8 mouse cellular contexts compared by ENCODE assay signal in genomic region chr4:155408695-155409057, GRCm38 (mm10). TPM values are rescaled to one million over a fixed set of nuclear protein-coding genes. Genes with fewer than 3 reads are reported as not detected.
DNase-seq lines count a peak whose midpoint lies in the region; ATAC-seq and TF ChIP-seq lines count a peak whose summit lies in the region.

No protein-coding gene starts in this region.

- 0 out of 2 replicates have a peak overlapping the region, but pooled peaks have one; percentile 6 for H3K9ac ChIP-seq in heart, embryonic 15.5 days
- peak overlapping the region; percentile 24; the same call in 1 of the 2 replicates for H3K9ac ChIP-seq in ES-E14 (ENCODE audit: insufficient read depth, low read depth, low read length, poor library complexity, severe bottlenecking)
- H3K9ac ChIP-seq in forebrain, postnatal 0 days = peak overlapping the region; percentile 51; the same call in 1 of the 2 replicates
- H3K9ac ChIP-seq in liver, postnatal 0 days (replicated peaks) = no peak overlapping the region

- 4% methylated on average over 8 of the region's 8 CpGs for WGBS in heart, embryonic 15.5 days
- WGBS in forebrain, postnatal 0 days = under 1% methylated on average over 8 of the region's 8 CpGs
- 6% methylated on average over 8 of the region's 8 CpGs for WGBS in liver, postnatal 0 days (ENCODE audit: insufficient replicate concordance)

- TF ChIP-seq EP300 in liver, postnatal 0 days (IDR thresholded peaks at IDR 0.05; ENCODE audit: low read depth) = no peak

- no peaks in the 10 kb centered on the region for H3K9me3 ChIP-seq in heart, embryonic 15.5 days (replicated peaks)
- H3K9me3 ChIP-seq in ES-E14 (ENCODE audit: control insufficient read depth, insufficient read depth, low read depth, low read length) = no peaks in the 10 kb centered on the region
- no peaks in the 10 kb centered on the region for H3K9me3 ChIP-seq in forebrain, postnatal 0 days (ENCODE audit: low read length)
- no peaks in the 10 kb centered on the region for H3K9me3 ChIP-seq in liver, postnatal 0 days (ENCODE audit: low read length)

- H3K4me3 ChIP-seq in heart, embryonic 15.5 days = peak overlapping the region; percentile 51
- peak overlapping the region; percentile 67 to 69; a peak in 3 of 4 replicates for H3K4me3 ChIP-seq in ES-E14 (ENCODE audit: insufficient read depth in 1 of 2, low read depth in 1 of 2, low read length in 2 of 2, poor library complexity in 1 of 2, severe bottlenecking in 1 of 2)
- peak overlapping the region; percentile 61 for H3K4me3 ChIP-seq in forebrain, postnatal 0 days (ENCODE audit: low read depth, low read length)
- H3K4me3 ChIP-seq in liver, postnatal 0 days (ENCODE audit: low read depth, low read length) = no peak overlapping the region; the same call in 1 of the 2 replicates

- DNase-seq in heart, adult 11 months = no peak
- no peak for DNase-seq in ES-E14 (ENCODE audit: low read depth, low spot score)
- no peak for DNase-seq in forebrain, postnatal 0 days
- no peak for DNase-seq in liver, postnatal 0 days
- DNase-seq in left cerebral cortex, adult 18-20 months (ENCODE audit: low spot score in 2 of 2) = no peak
- DNase-seq in adrenal gland, postnatal 14 days = no peak

- H3K4me2 ChIP-seq in heart, embryonic 15.5 days = peak overlapping the region; percentile 83
- H3K4me2 ChIP-seq in forebrain, postnatal 0 days (ENCODE audit: low read depth) = peak overlapping the region; percentile 91
- H3K4me2 ChIP-seq in liver, postnatal 0 days (ENCODE audit: low read depth, low read length) = peak overlapping the region; percentile 48

- H3K36me3 ChIP-seq in heart, embryonic 15.5 days = no peaks in the 10 kb centered on the region
- no peaks in the 10 kb centered on the region for H3K36me3 ChIP-seq in ES-E14 (ENCODE audit: control insufficient read depth, insufficient read depth, low read length, poor library complexity, severe bottlenecking)
- no peaks in the 10 kb centered on the region for H3K36me3 ChIP-seq in forebrain, postnatal 0 days (ENCODE audit: insufficient read depth)
- H3K36me3 ChIP-seq in liver, postnatal 0 days (replicated peaks; ENCODE audit: insufficient read depth, low read length) = no peaks in the 10 kb centered on the region

- peaks cover 9% of the 10 kb centered on the region; the same call in 1 of the 2 replicates for H3K27me3 ChIP-seq in heart, embryonic 15.5 days
- no peaks in the 10 kb centered on the region for H3K27me3 ChIP-seq in forebrain, postnatal 0 days (ENCODE audit: insufficient read depth, low read length)
- peaks cover 14% of the 10 kb centered on the region for H3K27me3 ChIP-seq in liver, postnatal 0 days (ENCODE audit: insufficient read depth, low read length)

- H3K27ac ChIP-seq in heart, embryonic 15.5 days = no peak overlapping the region
- H3K27ac ChIP-seq in ES-E14 (ENCODE audit: insufficient read depth, low read depth, low read length, poor library complexity, severe bottlenecking) = no peak overlapping the region
- 0 out of 2 replicates have a peak overlapping the region, but pooled peaks have one; percentile 21 for H3K27ac ChIP-seq in forebrain, postnatal 0 days (ENCODE audit: low read depth, low read length)
- no peak overlapping the region for H3K27ac ChIP-seq in liver, postnatal 0 days (ENCODE audit: low read depth)

- in situ Hi-C loops in ES-E14 (cut with MboI; ENCODE audit: low sequenced_read_pairs in 2 of 2, unreplicated experiment in 2 of 2) = no loop called here

- no peak for ATAC-seq in heart, embryonic 15.5 days (replicated peaks; ENCODE audit: insufficient number of reproducible peaks, insufficient read depth, low FRiP score, low read depth)
- ATAC-seq in forebrain, postnatal 0 days = peak; percentile 56
- peak; percentile 40 for ATAC-seq in liver, postnatal 0 days
- no peak for ATAC-seq in CD4-positive, CD25-positive, alpha-beta regulatory T cell, adult 4 months

- TF ChIP-seq CTCF in forebrain, postnatal 0 days (IDR thresholded peaks at IDR 0.05; ENCODE audit: low read depth) = peak; percentile 52
- TF ChIP-seq CTCF in liver, postnatal 0 days (IDR thresholded peaks at IDR 0.05; ENCODE audit: low read depth) = peak; percentile 30; the same call in 1 of the 2 replicates

- peaks cover 6% of the 10 kb centered on the region for H3K4me1 ChIP-seq in heart, embryonic 15.5 days (replicated peaks)
- H3K4me1 ChIP-seq in ES-E14 (ENCODE audit: control insufficient read depth in 2 of 2, insufficient read depth in 2 of 2, low read length in 2 of 2, poor library complexity in 1 of 2) = peaks cover 0 to 3% of the 10 kb centered on the region in 2 experiments; a peak in 1 of 4 replicates
- no peaks in the 10 kb centered on the region for H3K4me1 ChIP-seq in forebrain, postnatal 0 days (ENCODE audit: insufficient read depth)
- no peaks in the 10 kb centered on the region for H3K4me1 ChIP-seq in liver, postnatal 0 days (ENCODE audit: insufficient read depth)

TF ChIP-seq in ES-E14, 5 proteins besides CTCF, POLR2A, EP300 and RAD21:
- no peak for TF ChIP-seq HCFC1 (IDR thresholded peaks at IDR 0.05; ENCODE audit: borderline replicate concordance, insufficient read depth, low read length)
- TF ChIP-seq MAFK (IDR thresholded peaks at IDR 0.05; ENCODE audit: insufficient read depth, low read depth, low read length) = no peak
- TF ChIP-seq ZC3H11A (IDR thresholded peaks at IDR 0.05; ENCODE audit: borderline replicate concordance, low read depth, low read length) = no peak
- no peak for TF ChIP-seq CHD2 (IDR thresholded peaks at IDR 0.05; ENCODE audit: low read depth, low read length)
- TF ChIP-seq ZNF384 (IDR thresholded peaks at IDR 0.05; ENCODE audit: low read depth, low read length) = no peak

RNA-seq across cellular contexts. Expression of gene Cfap74, which starts 0.3 kb away (rescaled TPM):
- 0.60 and 0.82 TPM in 2 replicates for polyA plus RNA-seq in heart, embryonic 15.5 days (2015; fragmentation: Nextera tagmentation; extraction: Ambion mirVana)
- total RNA-seq in ES-E14 (2012; rRNA removed) = 4.8 and 5.0 TPM in 2 replicates
- total RNA-seq in forebrain, postnatal 0 days (2014; rRNA removed) = 7.2 and 10.8 TPM in 2 replicates
- polyA plus RNA-seq in forebrain, postnatal 0 days (2015; fragmentation: Nextera tagmentation; extraction: Ambion mirVana) = 5.1 and 6.6 TPM in 2 replicates
- polyA plus RNA-seq in liver, postnatal 0 days (2015; fragmentation: Nextera tagmentation; extraction: Ambion mirVana) = 0.07 TPM in 1 of 2 replicates, not detected in the other
- 1 to 10 TPM; 3.8 to 4.4 TPM for polyA plus RNA-seq in CD4-positive, CD25-positive, alpha-beta regulatory T cell, adult 4 months (2017; shearing (Covaris generic))
- 10 to 100 TPM; 12.0 to 13.1 TPM for total RNA-seq in left cerebral cortex, adult 18-20 months (2021)
- 0.48 and 1.1 TPM in 2 replicates for total RNA-seq in adrenal gland, postnatal 14 days (2021)

RNA-seq across cellular contexts. Expression of gene Gabrd, which starts 10.8 kb away (rescaled TPM):
- 0.06 TPM in 1 of 2 replicates, not detected in the other for polyA plus RNA-seq in heart, embryonic 15.5 days (2015; fragmentation: Nextera tagmentation; extraction: Ambion mirVana)
- total RNA-seq in ES-E14 (2012; rRNA removed) = not detected in 2 replicates
- 6.1 and 7.1 TPM in 2 replicates for total RNA-seq in forebrain, postnatal 0 days (2014; rRNA removed)
- polyA plus RNA-seq in forebrain, postnatal 0 days (2015; fragmentation: Nextera tagmentation; extraction: Ambion mirVana) = 3.8 and 5.1 TPM in 2 replicates
- polyA plus RNA-seq in liver, postnatal 0 days (2015; fragmentation: Nextera tagmentation; extraction: Ambion mirVana) = 0.07 TPM in 1 of 2 replicates, not detected in the other
- 1 to 10 TPM; 1.6 to 2.4 TPM for polyA plus RNA-seq in CD4-positive, CD25-positive, alpha-beta regulatory T cell, adult 4 months (2017; shearing (Covaris generic))
- 10 to 100 TPM; 77.5 to 84.7 TPM for total RNA-seq in left cerebral cortex, adult 18-20 months (2021)
- total RNA-seq in adrenal gland, postnatal 14 days (2021) = 0.11 and 0.19 TPM in 2 replicates

RNA-seq across cellular contexts. Expression of gene Prkcz, which starts 47.5 kb away (rescaled TPM):
- polyA plus RNA-seq in heart, embryonic 15.5 days (2015; fragmentation: Nextera tagmentation; extraction: Ambion mirVana) = 6.3 and 7.3 TPM in 2 replicates
- 17.0 and 19.5 TPM in 2 replicates for total RNA-seq in ES-E14 (2012; rRNA removed)
- total RNA-seq in forebrain, postnatal 0 days (2014; rRNA removed) = 92.5 and 108 TPM in 2 replicates
- polyA plus RNA-seq in forebrain, postnatal 0 days (2015; fragmentation: Nextera tagmentation; extraction: Ambion mirVana) = 98.9 and 103 TPM in 2 replicates
- 3.0 TPM in 2 replicates for polyA plus RNA-seq in liver, postnatal 0 days (2015; fragmentation: Nextera tagmentation; extraction: Ambion mirVana)
- 10 to 100 TPM in 1 of 2 experiments, 1 to 10 TPM in 1; 9.0 to 12.2 TPM for polyA plus RNA-seq in CD4-positive, CD25-positive, alpha-beta regulatory T cell, adult 4 months (2017; shearing (Covaris generic))
- total RNA-seq in left cerebral cortex, adult 18-20 months (2021) = 100 to 1,000 TPM; 216 to 223 TPM
- total RNA-seq in adrenal gland, postnatal 14 days (2021) = 5.7 and 6.8 TPM in 2 replicates

Comparison
In these comparisons a context has a peak if more than half of its experiments do, and no peak if none do; other contexts are left out.
1. ATAC-seq: peak in forebrain, postnatal 0 days (single experiment) and liver, postnatal 0 days (single experiment); none in heart, embryonic 15.5 days (single experiment) and CD4-positive, CD25-positive, alpha-beta regulatory T cell, adult 4 months (single experiment).
2. Peak in every context shown above with its lines, with median percentiles within 50 percentile points of each other: H3K4me2 ChIP-seq.